Mouse (Mus musculus) brain, adult 2 months (tissue): ENCODE data around the gene Fbxo46.

ENCODE experiments used
- DNase-seq: peaks from one replicate; pipeline ENCODE4 v3.0.0; 2011; ENCODE audit warnings: low read depth, low spot score

The Fbxo46 gene

GRCm38 (mm10) chr7:19166990-19167389, 47.3 kb downstream of the Fbxo46 start:
- DNase-seq = no peak

GRCm38 (mm10) chr7:19169506-19169905, 49.8 kb downstream of the Fbxo46 start:
- no peak for DNase-seq

GRCm38 (mm10) chr7:19170142-19170541, 50.5 kb downstream of the Fbxo46 start:
- peak; percentile 93 for DNase-seq

GRCm38 (mm10) chr7:19171831-19172230, 52.2 kb downstream of the Fbxo46 start:
- DNase-seq = no peak

- DNase-seq = peak; percentile 90
Measured at GRCm38 (mm10) chr7:19172874-19173273, 53.2 kb downstream of the Fbxo46 start.

GRCm38 (mm10) chr7:19175708-19176515, 56.3 kb downstream of the Fbxo46 start, which contains the start of gene Eml2:
TSS of gene Eml2 (plus strand) at chr7:19176421.
- peak; percentile 98 for DNase-seq

- no peak for DNase-seq
Measured at GRCm38 (mm10) chr7:19176516-19176947, 56.9 kb downstream of the Fbxo46 start.

- DNase-seq = no peak
Measured at GRCm38 (mm10) chr7:19177216-19177615, 57.6 kb downstream of the Fbxo46 start.

- DNase-seq = peak; percentile 83
Measured at GRCm38 (mm10) chr7:19178035-19178434, 58.4 kb downstream of the Fbxo46 start.

- DNase-seq = peak; percentile 87
Measured at GRCm38 (mm10) chr7:19178443-19179092, 58.9 kb downstream of the Fbxo46 start.

GRCm38 (mm10) chr7:19179173-19179572, 59.5 kb downstream of the Fbxo46 start:
- DNase-seq = peak; percentile 87

- DNase-seq = no peak
Measured at GRCm38 (mm10) chr7:19179936-19180335, 60.3 kb downstream of the Fbxo46 start.

- DNase-seq = no peak
Measured at GRCm38 (mm10) chr7:19180862-19181429, 61.3 kb downstream of the Fbxo46 start.

GRCm38 (mm10) chr7:19184250-19184649, 64.6 kb downstream of the Fbxo46 start:
- DNase-seq = no peak

GRCm38 (mm10) chr7:19184758-19185157, 65.1 kb downstream of the Fbxo46 start:
- no peak for DNase-seq
